Comparison of ENCODE assay signal across 23 mouse cellular contexts in genomic region chr6:38357603-38358252, GRCm38 (mm10). TPM values are rescaled to one million over a fixed set of nuclear protein-coding genes. Genes with fewer than 3 reads are reported as not detected.
A peak's percentile ranks its signal among the peaks of the same experiment; 100 is the strongest.
DNase-seq lines count a peak whose midpoint lies in the region; ATAC-seq and TF ChIP-seq lines count a peak whose summit lies in the region.
"Had no signal": no experiment of that assay in that cellular context is flagged by ENCODE, and none has a peak within 500 bp of the region (broad histone marks: within the 10 kb centered on the region; RNA-seq: fewer than 3 reads in every experiment).

No protein-coding gene starts in this region.

- no peak overlapping the region for H3K4me2 ChIP-seq in liver, embryonic 12.5 days
- H3K4me2 ChIP-seq in liver, postnatal 0 days (ENCODE audit: low read depth, low read length), result no peak overlapping the region
- no peak overlapping the region for H3K4me2 ChIP-seq in neural tube, embryonic 15.5 days
- H3K4me2 ChIP-seq: embryonic facial prominence, embryonic 13.5 days; forebrain, embryonic 12.5 days; heart, embryonic 13.5 days; hindbrain, embryonic 12.5 days had no signal

- H3K36me3 ChIP-seq in liver, embryonic 12.5 days, result peaks cover 3% of the 10 kb centered on the region
- H3K36me3 ChIP-seq in liver, postnatal 0 days (replicated peaks; ENCODE audit: insufficient read depth, low read length), result no peaks in the 10 kb centered on the region
- H3K36me3 ChIP-seq in ES-Bruce4 (ENCODE audit: control insufficient read depth, insufficient read depth, low read length, poor library complexity, severe bottlenecking), result no peaks in the 10 kb centered on the region
- peaks cover 0 to 28% of the 10 kb centered on the region in 2 experiments; a peak in 2 of 4 replicates for H3K36me3 ChIP-seq in MEL (ENCODE audit: control insufficient read depth in 1 of 2, insufficient read depth in 2 of 2, low read length in 2 of 2)
- H3K36me3 ChIP-seq in neural tube, embryonic 15.5 days, result no peaks in the 10 kb centered on the region
- H3K36me3 ChIP-seq: embryonic facial prominence, embryonic 13.5 days; forebrain, embryonic 12.5 days; heart, embryonic 13.5 days; hindbrain, embryonic 12.5 days had no signal

- no peaks in the 10 kb centered on the region for H3K27me3 ChIP-seq in liver, embryonic 12.5 days (replicated peaks)
- H3K27me3 ChIP-seq in liver, postnatal 0 days (ENCODE audit: insufficient read depth, low read length), result no peaks in the 10 kb centered on the region
- H3K27me3 ChIP-seq in ES-Bruce4 (ENCODE audit: control insufficient read depth, insufficient read depth, low read length, poor library complexity, severe bottlenecking) (no peaks in the 10 kb centered on the region), MEL (ENCODE audit: control insufficient read depth in 1 of 2, insufficient read depth in 2 of 2, low read length in 2 of 2) (no peaks in the 10 kb centered on the region)
- peaks cover 40% of the 10 kb centered on the region for H3K27me3 ChIP-seq in neural tube, embryonic 15.5 days (replicated peaks)
- H3K27me3 ChIP-seq: CH12.LX had no signal

- TF ChIP-seq POLR2A in ES-Bruce4 (IDR thresholded peaks at IDR 0.05; ENCODE audit: insufficient read depth, low read length), result no peak
- TF ChIP-seq POLR2A in MEL (IDR thresholded peaks at IDR 0.05; ENCODE audit: control insufficient read depth in 1 of 2, insufficient read depth in 1 of 2, low read depth in 1 of 2, low read length in 2 of 2, poor library complexity in 1 of 2), result no peak

- ATAC-seq in liver, embryonic 12.5 days, result no peak
- ATAC-seq in liver, postnatal 0 days, result no peak
- ATAC-seq in neural tube, embryonic 15.5 days (ENCODE audit: low FRiP score), result no peak
- ATAC-seq: forebrain, embryonic 16.5 days; hindbrain, embryonic 16.5 days; inflammation-experienced regulatory T-cells, adult 6 months; intestine, postnatal 0 days had no signal

- no peak overlapping the region for H3K4me3 ChIP-seq in liver, embryonic 12.5 days
- H3K4me3 ChIP-seq in liver, postnatal 0 days (ENCODE audit: low read depth, low read length), result no peak overlapping the region
- H3K4me3 ChIP-seq in ES-Bruce4 (ENCODE audit: low read depth, low read length) (no peak overlapping the region), MEL (ENCODE audit: control insufficient read depth in 1 of 2, insufficient read depth in 1 of 2, low read depth in 2 of 2, low read length in 2 of 2) (peak overlapping the region; percentile 39 to 54)
- no peak overlapping the region for H3K4me3 ChIP-seq in neural tube, embryonic 15.5 days (replicated peaks)
- H3K4me3 ChIP-seq: embryonic facial prominence, embryonic 13.5 days; forebrain, embryonic 12.5 days; heart, embryonic 13.5 days; hindbrain, embryonic 12.5 days had no signal

- DNase-seq in liver, postnatal 0 days, result no peak
- DNase-seq in MEL (ENCODE audit: low read depth, low spot score), result peak; percentile 80
- peak; percentile 11 for DNase-seq in retina, postnatal 1 day
- DNase-seq in lung, postnatal 14 days, result no peak
- DNase-seq: adrenal gland, adult 8-10 months; cerebellum, adult 11-12 months; cerebellum, adult 9-10 months; cerebellum, postnatal 36 days; gastrocnemius, postnatal 10 days; heart, postnatal 4 days had no signal

- H3K9ac ChIP-seq in liver, embryonic 12.5 days, result no peak overlapping the region
- no peak overlapping the region for H3K9ac ChIP-seq in liver, postnatal 0 days (replicated peaks)
- H3K9ac ChIP-seq in ES-Bruce4 (ENCODE audit: low read depth, poor library complexity, severe bottlenecking) (no peak overlapping the region), MEL (ENCODE audit: control insufficient read depth, low read depth, low read length, poor library complexity, severe bottlenecking) (peak overlapping the region; percentile 56)
- no peak overlapping the region for H3K9ac ChIP-seq in neural tube, embryonic 15.5 days (replicated peaks)
- H3K9ac ChIP-seq: embryonic facial prominence, embryonic 13.5 days; forebrain, embryonic 12.5 days; heart, embryonic 13.5 days; hindbrain, embryonic 12.5 days had no signal

- TF ChIP-seq EP300 in liver, postnatal 0 days (IDR thresholded peaks at IDR 0.05; ENCODE audit: low read depth), result no peak
- TF ChIP-seq EP300 in ES-Bruce4 (IDR thresholded peaks at IDR 0.05; ENCODE audit: insufficient read depth, low read depth, low read length) (peak; percentile 65; the same call in 1 of the 2 replicates), MEL (IDR thresholded peaks at IDR 0.05; ENCODE audit: low read depth in 1 of 2, low read length in 2 of 2) (peak; percentile 23 to 33; a peak in 1 of 4 replicates)

- peaks cover 64% of the 10 kb centered on the region for H3K4me1 ChIP-seq in liver, embryonic 12.5 days
- H3K4me1 ChIP-seq in liver, postnatal 0 days (ENCODE audit: insufficient read depth), result peaks cover 25% of the 10 kb centered on the region
- H3K4me1 ChIP-seq in ES-Bruce4 (ENCODE audit: control insufficient read depth, insufficient read depth, low read length), result peaks cover 5% of the 10 kb centered on the region
- peaks cover 8 to 33% of the 10 kb centered on the region in 2 experiments for H3K4me1 ChIP-seq in MEL (ENCODE audit: control insufficient read depth in 1 of 2, insufficient read depth in 2 of 2, low read length in 2 of 2)
- peaks cover 26% of the 10 kb centered on the region for H3K4me1 ChIP-seq in neural tube, embryonic 15.5 days

- no peaks in the 10 kb centered on the region for H3K9me3 ChIP-seq in liver, embryonic 12.5 days (replicated peaks)
- H3K9me3 ChIP-seq in liver, postnatal 0 days (ENCODE audit: low read length), result no peaks in the 10 kb centered on the region
- H3K9me3 ChIP-seq in ES-Bruce4 (replicated peaks; ENCODE audit: control insufficient read depth, insufficient read depth, low read length, poor library complexity, severe bottlenecking) (no peaks in the 10 kb centered on the region), MEL (replicated peaks; ENCODE audit: insufficient read depth, low read length) (no peaks in the 10 kb centered on the region)
- no peaks in the 10 kb centered on the region for H3K9me3 ChIP-seq in neural tube, embryonic 15.5 days (replicated peaks)
- H3K9me3 ChIP-seq: embryonic facial prominence, embryonic 13.5 days; forebrain, embryonic 12.5 days; G1E; heart, embryonic 13.5 days; hindbrain, embryonic 12.5 days had no signal

- H3K79me2 ChIP-seq in MEL (ENCODE audit: control insufficient read depth, insufficient read depth, low read length, poor library complexity), result peaks cover 16% of the 10 kb centered on the region

- H3K27ac ChIP-seq in liver, embryonic 12.5 days, result peak overlapping the region; percentile 74
- H3K27ac ChIP-seq in liver, postnatal 0 days (ENCODE audit: low read depth), result no peak overlapping the region
- H3K27ac ChIP-seq in ES-Bruce4 (ENCODE audit: insufficient read depth, low read length) (0 out of 2 replicates have a peak overlapping the region, but pooled peaks have one; percentile 28), MEL (ENCODE audit: control insufficient read depth, low read depth, low read length) (peak overlapping the region; percentile 98)
- no peak overlapping the region for H3K27ac ChIP-seq in neural tube, embryonic 15.5 days (replicated peaks)
- H3K27ac ChIP-seq: embryonic facial prominence, embryonic 13.5 days; forebrain, embryonic 12.5 days; heart, embryonic 13.5 days; hindbrain, embryonic 12.5 days had no signal

- 51% methylated on average over 5 of the region's 5 CpGs for WGBS in liver, embryonic 12.5 days (ENCODE audit: insufficient replicate concordance)
- 61% methylated on average over 5 of the region's 5 CpGs for WGBS in liver, postnatal 0 days (ENCODE audit: insufficient replicate concordance)
- 55% methylated on average over 5 of the region's 5 CpGs for WGBS in neural tube, embryonic 15.5 days

- TF ChIP-seq RAD21 in MEL (IDR thresholded peaks at IDR 0.05; ENCODE audit: low read depth, low read length), result no peak

- no peak for TF ChIP-seq CTCF in liver, postnatal 0 days (IDR thresholded peaks at IDR 0.05; ENCODE audit: low read depth)
- TF ChIP-seq CTCF in ES-Bruce4 (IDR thresholded peaks at IDR 0.05; ENCODE audit: low read depth, low read length) (no peak), MEL (IDR thresholded peaks at IDR 0.05 in 2 of 3, conservative IDR thresholded peaks at IDR 0.05 in 1 of 3; ENCODE audit: control insufficient read depth in 1 of 3, insufficient read depth in 1 of 3, low read depth in 2 of 3, low read length in 3 of 3, poor library complexity in 1 of 3, severe bottlenecking in 1 of 3) (no peak)

TF ChIP-seq in MEL, 35 proteins besides CTCF, POLR2A, EP300 and RAD21 (continues in another document):
- TF ChIP-seq ELF1 (IDR thresholded peaks at IDR 0.05; ENCODE audit: low read depth, low read length) (no peak), TBP (IDR thresholded peaks at IDR 0.05; ENCODE audit: low read depth, low read length) (0 out of 2 replicates have a peak, but pooled peaks have one; percentile 18)

RNA-seq across cellular contexts. Expression of gene Zc3hav1, which starts 3.3 kb away (rescaled TPM):
- polyA plus RNA-seq in liver, embryonic 12.5 days (2016; fragmentation: Nextera tagmentation; extraction: Ambion mirVana), result 29.6 and 30.6 TPM in 2 replicates
- polyA plus RNA-seq in liver, postnatal 0 days (2015; fragmentation: Nextera tagmentation; extraction: Ambion mirVana), result 14.7 and 16.6 TPM in 2 replicates
- polyA plus RNA-seq in ES-Bruce4 (2011; ENCODE audit: insufficient read depth, insufficient read length, low read depth, missing spikeins) (37.6 and 39.1 TPM in 2 replicates), MEL (2012; ENCODE audit: insufficient read depth in 1 of 2, insufficient read length in 2 of 2, low read depth in 1 of 2, low replicate concordance in 2 of 2, missing spikeins in 1 of 2) (10 to 100 TPM; 68.3 to 71.0 TPM)
- total RNA-seq in MEL (2012; rRNA removed), result 66.6 and 88.1 TPM in 2 replicates
- 1.4 and 5.8 TPM in 2 replicates for polyA plus RNA-seq in neural tube, embryonic 15.5 days (2015; fragmentation: Nextera tagmentation; extraction: Ambion mirVana)

RNA-seq across cellular contexts. Expression of gene Ttc26, which starts 23.5 kb away (rescaled TPM):
- polyA plus RNA-seq in liver, embryonic 12.5 days (2016; fragmentation: Nextera tagmentation; extraction: Ambion mirVana), result 1.5 and 1.6 TPM in 2 replicates
- polyA plus RNA-seq in liver, postnatal 0 days (2015; fragmentation: Nextera tagmentation; extraction: Ambion mirVana), result 0.11 and 0.16 TPM in 2 replicates
- polyA plus RNA-seq in ES-Bruce4 (2011; ENCODE audit: insufficient read depth, insufficient read length, low read depth, missing spikeins) (12.1 and 14.3 TPM in 2 replicates), MEL (2012; ENCODE audit: insufficient read depth in 1 of 2, insufficient read length in 2 of 2, low read depth in 1 of 2, low replicate concordance in 2 of 2, missing spikeins in 1 of 2) (1 to 10 TPM in 1 of 2 experiments, not detected in 1; 2.1 TPM)
- total RNA-seq in MEL (2012; rRNA removed), result 1.3 and 1.4 TPM in 2 replicates
- polyA plus RNA-seq in neural tube, embryonic 15.5 days (2015; fragmentation: Nextera tagmentation; extraction: Ambion mirVana), result 4.5 and 4.8 TPM in 2 replicates

RNA-seq across cellular contexts. Expression of gene Zc3hav1l, which starts 58.7 kb away (rescaled TPM):
- polyA plus RNA-seq in liver, embryonic 12.5 days (2016; fragmentation: Nextera tagmentation; extraction: Ambion mirVana), result 3.9 and 4.0 TPM in 2 replicates
- 0.59 and 0.61 TPM in 2 replicates for polyA plus RNA-seq in liver, postnatal 0 days (2015; fragmentation: Nextera tagmentation; extraction: Ambion mirVana)
- polyA plus RNA-seq in ES-Bruce4 (2011; ENCODE audit: insufficient read depth, insufficient read length, low read depth, missing spikeins), result 22.8 and 23.2 TPM in 2 replicates
- total RNA-seq in MEL (2012; rRNA removed), result 1.8 and 2.0 TPM in 2 replicates
- 1 to 10 TPM in 1 of 2 experiments, not detected in 1; 5.8 TPM for polyA plus RNA-seq in MEL (2012; ENCODE audit: insufficient read depth in 1 of 2, insufficient read length in 2 of 2, low read depth in 1 of 2, low replicate concordance in 2 of 2, missing spikeins in 1 of 2)
- 6.1 and 7.1 TPM in 2 replicates for polyA plus RNA-seq in neural tube, embryonic 15.5 days (2015; fragmentation: Nextera tagmentation; extraction: Ambion mirVana)

Comparison
In these comparisons a context has a peak if more than half of its experiments do, and no peak if none do; other contexts are left out.
1. H3K27ac ChIP-seq: peak in liver, embryonic 12.5 days (single experiment), ES-Bruce4 (single experiment) and MEL (single experiment); none in liver, postnatal 0 days (single experiment) and neural tube, embryonic 15.5 days (single experiment).
2. H3K4me3 ChIP-seq: peak in MEL (2 of 2); none in liver, embryonic 12.5 days (single experiment), liver, postnatal 0 days (single experiment), ES-Bruce4 (single experiment) and neural tube, embryonic 15.5 days (single experiment).
3. DNase-seq: peak in MEL (single experiment) and retina, postnatal 1 day (single experiment); none in liver, postnatal 0 days (single experiment) and lung, postnatal 14 days (single experiment).